ENCODE assay signal across 18 mouse cellular contexts in genomic region chr7:67418122-67418521, GRCm38 (mm10).
"Had no signal": no experiment of that assay in that cellular context is flagged by ENCODE, and none has a peak within 500 bp of the region (broad histone marks: within the 10 kb centered on the region; RNA-seq: fewer than 3 reads in every experiment).

No protein-coding gene starts in this region.

- H3K9ac ChIP-seq: limb, embryonic 12.5 days; liver, embryonic 12.5 days; midbrain, embryonic 12.5 days; neural tube, embryonic 15.5 days had no signal

- H3K36me3 ChIP-seq: limb, embryonic 12.5 days; liver, embryonic 12.5 days; midbrain, embryonic 12.5 days; neural tube, embryonic 15.5 days had no signal

- H3K4me3 ChIP-seq: limb, embryonic 12.5 days; liver, embryonic 12.5 days; megakaryocyte, embryonic 14.5 days; midbrain, embryonic 12.5 days; neural tube, embryonic 15.5 days had no signal

- DNase-seq: kidney, adult 8-10 months; kidney, postnatal 36 days; layer of hippocampus, adult 9-11 months; layer of hippocampus, postnatal 36 days; right cerebral cortex, postnatal 4 days; spleen, adult 18-20 months; thymus, adult 18-20 months; thymus, postnatal 14 days had no signal

- H3K4me2 ChIP-seq: limb, embryonic 12.5 days; liver, embryonic 12.5 days; midbrain, embryonic 12.5 days; neural tube, embryonic 15.5 days had no signal

- ATAC-seq: inflammation-experienced regulatory T-cells, adult 6 months; intestine, postnatal 0 days; liver, embryonic 12.5 days; midbrain, embryonic 16.5 days had no signal

- H3K9me3 ChIP-seq: limb, embryonic 12.5 days; liver, embryonic 12.5 days; megakaryocyte, embryonic 14.5 days; midbrain, embryonic 12.5 days; neural tube, embryonic 15.5 days had no signal

- H3K27ac ChIP-seq: kidney, postnatal 0 days; limb, embryonic 12.5 days; liver, embryonic 12.5 days; macrophage; midbrain, embryonic 12.5 days; neural tube, embryonic 15.5 days had no signal

- H3K27me3 ChIP-seq: limb, embryonic 12.5 days; liver, embryonic 12.5 days; midbrain, embryonic 12.5 days; neural tube, embryonic 15.5 days had no signal
